Mouse (Mus musculus) gastrocnemius, adult 18-20 months (tissue): ENCODE data around the gene Rbbp4. TPM values are rescaled to one million over a fixed set of nuclear protein-coding genes. Genes with fewer than 3 reads are reported as not detected.
A peak's percentile ranks its signal among the peaks of the same experiment; 100 is the strongest.
"Not testable (repeated sequence)": the region's sequence is repeated elsewhere in the genome, so short reads cannot be mapped to it uniquely, and the experiment has no call there.

Source experiments
- DNase-seq: peaks from one replicate; pipeline ENCODE4 v3.0.0; 2021; ENCODE audit warnings: low spot score
- long read RNA-seq, 2 experiments: library from polyadenylated mRNA; stranded (forward); transcript quantifications; one replicate each; pipeline ENCODE4 v2.0.0; 2021
- total RNA-seq, 2 experiments: library from RNA; stranded (reverse); gene quantifications; 2 replicates each; pipeline ENCODE4 v1.2.3; 2021

The Rbbp4 gene
- total RNA-seq, result 10 to 100 TPM; 34.6 to 45.1 TPM
- long read RNA-seq, experiment 1, full-length matches to known transcripts, result 3 of 11 reads
- long read RNA-seq, experiment 1, partial matches to known transcripts, result 0 of 11 reads
- long read RNA-seq, experiment 1, other reads (novel, unspliced or antisense), result 8 of 11 reads
- long read RNA-seq, experiment 2, full-length matches to known transcripts, result 2 of 6 reads
- long read RNA-seq, experiment 2, partial matches to known transcripts, result 2 of 6 reads
- long read RNA-seq, experiment 2, other reads (novel, unspliced or antisense), result 2 of 6 reads

DNA sequence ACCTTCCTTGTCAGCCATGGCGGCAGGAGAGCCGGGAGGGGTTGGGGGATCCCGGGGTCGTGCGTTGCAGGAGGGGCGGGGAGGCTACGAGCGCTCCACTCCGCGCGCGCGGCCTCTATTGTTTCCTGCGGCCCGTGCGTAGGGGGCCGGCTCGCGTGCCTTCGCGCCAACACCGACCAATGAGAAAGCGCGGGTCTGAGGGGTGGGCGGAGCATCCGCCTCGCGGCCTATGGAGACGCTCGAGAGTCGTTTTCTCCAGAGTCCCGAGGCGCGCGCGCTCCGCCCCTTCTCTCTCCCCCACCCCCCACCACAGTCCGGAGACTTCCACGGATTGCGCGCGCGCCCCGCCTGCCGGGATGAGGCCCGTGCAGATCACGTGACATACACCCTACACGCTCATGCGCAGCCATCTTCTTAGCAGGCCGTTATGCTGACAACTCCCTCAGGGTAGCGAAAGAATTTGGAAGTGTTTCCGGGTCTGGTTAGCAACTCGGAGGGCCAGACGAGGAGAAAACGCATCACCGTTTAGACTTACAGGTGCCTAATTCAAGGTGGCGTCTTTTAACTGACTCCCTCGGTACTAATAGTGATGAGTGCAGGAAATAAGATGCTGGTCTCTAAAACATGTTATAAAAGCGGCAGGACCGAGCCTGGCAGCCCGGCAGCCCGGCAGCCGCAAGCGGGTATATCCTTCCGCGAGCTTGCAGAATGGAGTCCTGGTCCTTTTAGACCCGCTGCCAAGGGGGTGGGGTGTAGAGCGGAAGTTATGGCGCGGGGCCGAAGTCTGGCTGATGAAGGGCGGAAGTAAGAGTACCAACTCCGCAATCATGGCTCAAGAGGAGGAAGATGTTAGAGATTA is at the start of gene Rbbp4, which contains the start of gene Zbtb8os:
TSS of gene Rbbp4 (minus strand) at position 155 of the 859 bp plus-strand sequence.
TSS of gene Zbtb8os (plus strand) at position 480 of the 859 bp plus-strand sequence.
- DNase-seq, result peak; percentile 95

GRCm38 (mm10) chr4:129384440-129384839 is 49.3 kb upstream of the Rbbp4 start:
- DNase-seq, result peak; percentile 25

GRCm38 (mm10) chr4:129383586-129383985 is 48.4 kb upstream of the Rbbp4 start:
- DNase-seq, result no peak

- peak; percentile 59 for DNase-seq
Observed at GRCm38 (mm10) chr4:129382488-129382887, 47.3 kb upstream of the Rbbp4 start.

GRCm38 (mm10) chr4:129382029-129382428 is 46.9 kb upstream of the Rbbp4 start:
- DNase-seq, result no peak

DNA sequence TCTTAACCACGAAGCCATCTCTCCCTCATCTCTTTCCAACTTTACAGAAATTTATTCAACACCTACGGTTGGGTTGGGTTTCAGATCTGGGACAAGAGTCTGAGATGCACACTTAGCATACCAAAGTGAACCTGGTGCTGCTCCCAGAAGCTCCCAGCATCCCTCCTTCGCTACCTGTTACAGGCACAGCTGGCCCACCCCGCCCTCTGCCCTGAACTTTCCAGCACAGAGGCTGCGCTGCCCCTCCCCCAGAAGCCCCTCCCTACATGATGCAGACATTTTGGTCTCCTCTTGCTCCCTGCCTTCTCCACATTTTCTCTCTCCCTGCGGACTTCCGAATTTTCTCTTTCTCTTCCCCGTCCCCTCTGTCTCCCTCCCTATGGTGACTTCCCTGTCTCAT is 46.0 kb upstream of the Rbbp4 start:
- DNase-seq, result no peak

DNA sequence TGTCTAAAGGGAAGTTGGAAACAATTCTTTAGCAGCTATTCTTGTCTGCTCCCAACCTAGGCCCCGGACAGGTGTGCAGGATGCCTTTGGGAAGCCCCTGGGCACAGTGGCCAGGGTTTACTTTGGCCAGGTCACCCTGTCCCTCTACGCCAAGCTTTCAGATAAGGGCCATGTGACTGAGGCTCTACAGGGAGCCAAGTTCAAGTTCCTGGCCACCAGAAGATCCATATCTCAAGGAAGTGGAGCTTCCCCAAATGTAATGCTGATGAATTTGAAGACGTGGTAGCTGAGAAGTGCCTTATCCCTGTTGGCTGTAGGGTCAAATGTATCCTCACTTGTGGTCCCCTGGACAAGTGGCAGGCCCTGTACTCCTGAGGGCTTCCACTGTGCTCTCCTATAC is 44.6 kb upstream of the Rbbp4 start:
- no peak for DNase-seq

DNA sequence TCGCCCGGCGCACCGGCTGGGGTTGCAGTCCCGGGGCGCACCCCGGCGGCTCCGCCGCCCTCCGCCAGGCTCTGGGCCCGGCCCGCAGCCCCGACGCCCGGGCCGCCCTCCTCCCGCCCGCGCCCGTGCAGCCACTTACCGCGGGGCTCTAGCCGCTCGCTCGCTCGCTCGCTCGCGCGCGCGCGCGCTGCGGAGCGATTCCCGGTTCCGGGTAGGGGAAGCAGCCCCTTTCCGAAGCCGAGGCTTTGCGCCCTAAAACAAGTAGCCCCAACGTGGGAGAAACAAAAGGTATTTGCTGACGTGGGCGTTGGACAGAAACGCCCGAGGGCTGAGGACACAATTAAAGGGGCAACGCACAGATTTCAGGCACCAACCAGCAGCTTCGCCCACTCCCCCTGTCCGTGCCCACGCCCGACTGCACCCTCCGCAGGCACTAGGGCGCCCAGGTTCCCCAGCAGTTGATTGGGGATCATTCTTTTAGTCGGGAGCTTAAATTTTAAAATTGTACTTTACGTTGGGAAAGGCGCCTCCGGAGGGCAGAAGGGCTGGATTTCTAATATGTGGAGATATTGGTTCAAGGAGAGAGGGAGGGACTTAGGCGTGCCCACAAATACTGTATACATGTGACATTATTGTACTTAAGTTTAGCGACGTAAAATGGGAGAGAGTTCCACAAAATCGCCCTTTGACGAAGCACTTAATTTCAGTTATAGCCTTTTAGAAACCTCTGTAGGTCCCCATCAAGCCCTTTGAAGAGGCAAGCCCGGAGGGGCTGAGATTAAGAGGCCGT is 42.6 kb upstream of the Rbbp4 start, which contains the start of gene Zbtb8a:
TSS of gene Zbtb8a (minus strand) at position 516 of the 790 bp plus-strand sequence.
- peak; percentile 26 for DNase-seq

GRCm38 (mm10) chr4:129376961-129377545 is 41.9 kb upstream of the Rbbp4 start:
- peak; percentile 25 for DNase-seq

- no peak for DNase-seq
Observed at GRCm38 (mm10) chr4:129375821-129376220, 40.7 kb upstream of the Rbbp4 start.

DNA sequence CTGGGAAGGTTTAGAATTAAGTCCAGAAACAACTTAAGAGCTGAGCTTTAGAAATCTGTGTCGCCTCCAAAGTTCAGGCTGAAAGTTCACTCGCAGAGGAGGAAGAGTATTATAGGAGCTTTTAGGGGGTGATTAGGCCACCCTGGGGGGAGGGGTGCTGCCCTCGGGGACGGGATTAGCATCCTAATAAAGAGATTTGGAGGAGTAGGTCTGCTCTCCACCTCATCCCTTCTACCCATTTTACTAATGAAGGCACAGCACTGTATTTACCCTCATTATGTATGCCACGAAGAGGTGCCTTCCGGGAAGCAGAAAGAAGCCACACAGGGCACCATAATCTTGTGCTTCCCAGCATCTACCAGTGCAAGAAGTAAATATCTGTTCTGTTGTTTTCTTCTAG is 39.8 kb upstream of the Rbbp4 start:
- DNase-seq, result no peak

- DNase-seq, result no peak
Observed at GRCm38 (mm10) chr4:129374219-129374755, 39.1 kb upstream of the Rbbp4 start.

GRCm38 (mm10) chr4:129373202-129373976 is 38.2 kb upstream of the Rbbp4 start:
- DNase-seq, result no peak

- DNase-seq, result no peak
Observed at GRCm38 (mm10) chr4:129371391-129371790, 36.2 kb upstream of the Rbbp4 start.

DNA sequence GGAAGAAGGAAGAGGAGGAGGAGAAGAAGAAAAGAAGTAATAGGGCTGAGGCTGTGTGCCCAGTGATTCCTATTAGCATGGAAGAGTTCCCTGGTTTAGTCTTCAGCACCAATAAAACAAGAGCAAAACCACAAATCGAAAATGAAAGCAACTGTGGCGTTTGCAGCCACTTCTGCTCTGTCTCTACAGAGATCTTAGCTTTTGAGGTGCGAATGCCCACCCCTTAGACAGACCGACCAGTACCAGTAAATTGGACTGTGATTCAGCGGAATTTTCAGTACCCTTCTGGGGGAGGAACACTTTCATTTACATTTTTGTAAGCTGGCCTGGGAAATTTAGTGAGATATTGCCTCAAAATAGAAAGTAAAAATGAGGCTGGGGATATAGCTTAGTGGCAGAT is 30.1 kb upstream of the Rbbp4 start:
- DNase-seq, result no peak

- no peak for DNase-seq
Observed at GRCm38 (mm10) chr4:129364379-129364778, 29.2 kb upstream of the Rbbp4 start.

DNA sequence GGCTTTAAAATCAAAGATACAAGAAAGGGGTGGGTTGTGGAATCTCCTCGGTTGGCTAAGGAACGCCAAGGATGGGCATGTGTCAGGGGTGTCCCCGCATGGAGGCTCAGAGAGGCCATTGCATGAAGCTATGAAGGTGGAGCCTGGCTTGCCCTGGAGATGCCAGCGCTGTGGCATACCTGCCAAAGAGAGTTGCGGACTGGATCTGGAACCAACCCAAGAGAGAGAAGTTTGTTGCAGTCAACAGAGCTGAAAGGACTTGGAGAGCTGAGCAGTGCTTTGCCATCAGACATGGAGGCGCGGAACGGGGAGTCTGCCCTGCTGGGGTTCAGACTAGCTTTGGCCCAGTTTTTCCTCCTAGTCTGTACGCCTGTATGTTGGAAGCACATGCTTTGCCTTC is 28.3 kb upstream of the Rbbp4 start:
- DNase-seq, result no peak

DNA sequence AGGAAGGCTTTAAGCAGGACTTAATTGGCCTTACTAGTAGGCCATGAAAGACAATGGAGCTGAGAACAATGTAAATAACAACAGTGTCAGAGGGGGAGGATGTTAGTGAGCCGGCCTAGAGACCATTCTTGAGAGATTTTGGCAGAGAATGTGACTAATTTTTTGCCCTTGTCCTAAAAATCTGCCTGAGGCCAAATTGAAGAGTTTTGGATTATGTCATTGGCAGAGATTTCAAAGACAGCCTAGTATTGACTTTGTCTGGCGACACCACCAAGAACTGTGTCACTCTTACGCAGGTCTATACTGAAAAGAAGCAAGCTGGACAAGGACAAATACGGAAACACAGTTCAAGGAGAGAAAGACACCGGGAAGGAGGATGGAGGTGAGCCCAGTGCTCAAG is 27.6 kb upstream of the Rbbp4 start:
- DNase-seq, result no peak

DNA sequence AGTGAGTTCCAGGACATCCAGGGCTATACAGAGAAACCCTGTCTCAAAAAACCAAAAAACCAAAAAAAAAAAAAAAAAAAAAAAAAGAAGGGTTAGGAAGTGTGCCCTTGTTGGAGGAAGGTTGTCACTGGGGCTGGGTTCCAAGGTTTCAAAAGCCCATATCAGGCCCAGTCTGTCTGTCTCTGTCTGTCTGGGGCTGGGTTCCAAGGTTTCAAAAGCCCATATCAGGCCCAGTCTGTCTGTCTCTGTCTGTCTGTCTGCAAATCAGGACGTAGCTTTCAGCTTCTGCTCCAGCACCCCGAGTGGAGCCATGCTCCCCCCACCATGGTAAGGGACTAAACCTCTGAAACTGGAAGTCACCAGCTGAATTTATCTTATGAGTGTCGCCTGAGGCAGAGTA is 27.1 kb upstream of the Rbbp4 start:
- not testable (repeated sequence) for DNase-seq

- no peak for DNase-seq
Observed at GRCm38 (mm10) chr4:129357613-129358163, 22.5 kb upstream of the Rbbp4 start.
